Mouse (Mus musculus) MEL-GATA-1-ER (cell line): ENCODE results near the gene Sp4.
A peak's percentile ranks its signal among the peaks of the same experiment; 100 is the strongest.

ENCODE experiments used
- DNase-seq: peaks from one replicate; pipeline ENCODE4 v3.0.0-alpha.2; 2012; ENCODE audit warnings: low read depth; ENCODE audit errors: extremely low read depth

The Sp4 gene

DNA sequence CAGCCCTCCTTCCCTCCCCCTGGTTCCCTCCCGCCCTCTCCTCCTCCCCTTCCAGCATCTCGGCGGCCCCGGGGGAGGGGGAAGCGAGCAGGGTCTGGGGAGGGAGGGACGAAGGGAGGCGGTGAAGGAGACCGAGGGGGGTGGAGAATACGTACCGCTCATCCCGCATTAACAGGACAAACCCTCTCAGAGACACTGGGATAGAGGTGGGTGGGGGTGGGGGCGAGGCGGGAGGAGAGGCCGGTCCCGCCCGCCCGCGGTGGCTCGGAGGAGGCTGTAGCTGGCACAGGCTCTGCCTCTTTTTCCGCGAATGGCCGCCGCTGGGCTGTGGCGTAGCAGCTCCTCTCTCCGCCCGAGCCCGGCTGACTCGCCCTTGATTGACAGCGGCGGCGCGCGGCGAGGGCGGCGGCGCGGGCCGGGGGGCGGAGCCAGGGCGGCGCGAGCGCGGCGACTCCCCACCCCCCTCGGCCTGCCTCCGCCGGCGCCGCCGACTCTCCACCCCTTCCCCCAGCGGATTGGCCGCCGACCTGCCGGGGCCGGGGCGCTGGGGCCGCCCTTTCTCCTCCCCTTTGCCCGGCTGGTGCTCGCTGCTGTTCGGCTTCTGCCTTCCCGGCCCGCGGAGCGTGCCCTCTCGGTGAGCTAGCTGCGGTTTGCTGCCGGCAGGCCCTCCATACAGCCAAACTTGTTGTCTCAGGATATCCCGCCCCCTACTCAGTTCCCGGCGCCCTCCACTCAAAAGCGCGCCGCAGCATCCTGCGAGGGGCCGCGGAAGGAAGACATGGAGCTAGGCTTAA lies at the start of gene Sp4:
Sp4 (minus strand) TSS at position 369 of the 794 bp plus-strand sequence.
- DNase-seq = peak; percentile 98

GRCm38 (mm10) chr12:118339107-118339506 lies 37.9 kb upstream of the Sp4 start:
- no peak for DNase-seq

GRCm38 (mm10) chr12:118338243-118338642 lies 37.0 kb upstream of the Sp4 start:
- peak; percentile 49 for DNase-seq

GRCm38 (mm10) chr12:118337291-118337690 lies 36.1 kb upstream of the Sp4 start:
- DNase-seq = no peak

DNA sequence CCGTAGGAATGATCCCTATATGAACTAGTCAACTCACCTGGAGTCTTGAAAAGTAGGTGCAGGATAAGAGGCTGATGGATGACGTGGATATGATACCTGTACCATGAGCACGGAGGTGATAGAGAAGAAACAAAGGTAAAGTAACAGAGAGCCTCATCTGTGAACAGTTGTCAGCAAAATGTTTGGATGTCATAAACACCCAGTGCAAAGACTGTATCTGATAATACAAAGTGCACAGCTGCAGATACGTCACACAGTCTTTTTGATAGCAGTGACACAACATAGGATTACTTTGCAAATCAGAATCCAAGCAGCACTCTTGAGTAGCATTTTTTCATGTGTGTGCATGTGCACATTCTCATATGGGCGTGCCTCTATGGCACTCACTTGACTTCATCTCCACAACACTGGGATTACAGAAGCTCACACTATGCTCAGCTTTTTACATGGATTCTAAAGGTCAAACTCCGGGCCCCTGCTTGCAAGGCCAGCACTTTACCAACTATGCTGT lies 27.6 kb upstream of the Sp4 start:
- DNase-seq = no peak

GRCm38 (mm10) chr12:118327566-118327965 lies 26.3 kb upstream of the Sp4 start:
- DNase-seq = no peak

DNA sequence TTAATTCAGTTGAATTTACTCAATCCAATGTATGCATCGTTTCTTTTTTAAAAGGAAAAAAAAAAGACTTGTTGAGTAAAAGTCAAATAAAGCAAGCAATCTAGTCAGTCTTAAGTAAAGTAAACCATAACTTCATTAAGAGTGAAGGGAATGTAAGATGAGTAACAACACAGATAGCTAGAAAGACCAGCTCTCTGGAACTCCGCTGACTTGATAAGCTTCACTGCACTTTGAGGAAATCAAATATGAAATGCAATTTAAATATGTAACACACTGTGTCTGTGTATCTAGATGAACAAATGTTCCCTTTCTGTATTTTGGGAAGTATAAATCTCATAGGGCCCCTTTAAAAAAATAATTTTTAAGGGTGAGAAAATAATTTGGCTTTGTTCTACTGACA lies 24.9 kb upstream of the Sp4 start:
- DNase-seq = no peak

GRCm38 (mm10) chr12:118320076-118320475 lies 18.8 kb upstream of the Sp4 start:
- no peak for DNase-seq

GRCm38 (mm10) chr12:118314477-118314845 lies 13.2 kb upstream of the Sp4 start:
- DNase-seq = no peak

DNA sequence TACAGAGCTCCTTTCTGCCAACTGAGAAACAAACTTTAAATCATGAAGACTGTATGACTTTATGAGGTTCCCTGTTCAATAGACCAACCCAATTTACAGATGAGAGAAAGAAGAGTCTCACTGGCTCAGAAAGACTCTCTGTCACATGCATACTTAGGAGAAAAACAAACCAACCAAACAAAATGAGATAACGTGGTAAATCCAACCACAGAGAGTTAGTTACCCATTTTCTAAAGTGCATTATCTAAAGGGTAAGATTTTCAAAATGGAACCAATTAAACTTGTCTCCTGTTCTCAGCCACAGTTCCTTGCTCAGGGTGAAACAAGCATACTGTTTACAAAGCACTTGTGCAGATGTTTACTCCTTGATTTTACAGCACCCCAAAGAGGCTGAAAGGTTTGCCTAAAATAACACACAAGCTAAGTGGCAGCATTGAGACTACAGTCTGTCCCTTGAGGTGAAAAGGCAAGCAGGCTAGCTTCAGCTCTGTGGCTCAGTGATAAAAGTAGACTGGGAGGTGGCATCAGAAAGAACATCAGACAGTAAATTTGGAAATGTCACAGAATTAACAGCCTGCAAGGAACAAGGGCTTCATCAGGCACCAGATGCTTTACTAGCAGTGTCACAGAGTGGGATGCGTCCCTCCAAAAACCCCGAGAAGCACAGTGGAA lies 12.7 kb upstream of the Sp4 start:
- DNase-seq = no peak

DNA sequence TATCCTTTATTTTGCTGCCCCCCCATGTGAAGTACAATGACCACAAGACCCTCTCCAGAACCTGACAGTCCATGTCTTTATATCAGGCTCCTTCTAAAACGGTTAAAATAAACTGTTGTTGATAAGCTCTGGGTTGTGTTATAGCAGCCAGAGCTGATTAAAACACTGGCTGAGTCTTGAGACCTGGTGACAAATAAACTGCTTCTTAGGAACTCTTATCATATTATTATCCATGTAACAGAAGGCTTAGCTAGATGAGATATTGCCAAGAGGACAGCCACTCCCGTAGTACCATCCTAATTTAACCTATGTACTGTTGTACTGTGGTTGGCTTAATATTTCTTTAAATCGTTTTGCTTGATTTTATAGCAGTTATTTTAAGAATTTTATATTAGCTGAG lies 2.3 kb upstream of the Sp4 start:
- peak; percentile 82 for DNase-seq

GRCm38 (mm10) chr12:118303066-118303465 lies 1.8 kb upstream of the Sp4 start:
- DNase-seq = peak; percentile 70

DNA sequence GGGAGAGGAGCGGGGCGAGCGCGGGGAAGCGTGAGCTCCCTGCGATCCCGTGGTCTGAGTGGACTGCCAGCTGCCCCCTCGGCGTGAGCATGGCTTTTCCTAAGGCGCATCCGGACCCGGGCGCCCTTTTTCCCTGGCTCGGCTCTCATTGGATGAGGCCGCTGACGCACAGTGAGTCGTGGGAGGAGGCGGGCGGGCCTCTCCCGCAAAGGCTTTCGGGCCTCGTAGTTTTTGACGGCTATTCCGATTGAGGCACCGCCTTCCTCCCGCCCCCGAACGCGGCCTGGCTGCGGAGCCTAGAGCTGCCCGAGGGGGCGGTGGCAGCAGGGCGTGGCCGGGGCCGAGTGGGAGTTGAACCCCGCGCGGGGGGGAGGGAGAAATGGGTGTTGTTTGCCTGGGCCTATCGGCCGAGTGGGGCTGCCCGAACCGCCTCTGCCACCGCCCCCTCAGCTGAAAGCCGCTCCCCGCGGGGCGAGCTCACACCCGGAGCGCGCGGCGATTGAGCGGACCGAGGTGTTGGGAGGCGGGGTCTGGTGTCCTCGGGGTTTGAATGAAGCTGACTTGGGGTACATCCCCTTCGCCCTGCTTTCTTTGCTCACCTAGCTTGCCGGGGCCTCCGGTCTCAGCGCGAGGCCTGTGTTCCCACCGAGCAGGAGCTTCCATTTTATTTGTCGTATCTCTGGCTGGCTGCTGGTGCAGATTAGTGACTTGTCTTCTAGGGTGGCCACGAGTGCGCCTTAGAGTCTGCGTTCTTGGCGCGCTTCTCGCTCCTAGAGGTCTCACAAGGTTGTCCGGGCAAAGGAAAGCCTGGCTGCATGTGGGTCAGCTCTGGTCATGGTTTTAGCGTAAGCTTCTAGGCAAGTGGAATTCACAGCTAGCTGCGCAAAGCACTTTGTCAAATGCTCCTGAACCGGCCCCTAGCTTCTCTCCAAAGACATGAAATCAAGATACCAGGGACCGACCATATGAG lies 911 bp upstream of the Sp4 start:
- DNase-seq = peak; percentile 98

GRCm38 (mm10) chr12:118300754-118301071 lies 527 bp downstream of the Sp4 start:
- DNase-seq = no peak

DNA sequence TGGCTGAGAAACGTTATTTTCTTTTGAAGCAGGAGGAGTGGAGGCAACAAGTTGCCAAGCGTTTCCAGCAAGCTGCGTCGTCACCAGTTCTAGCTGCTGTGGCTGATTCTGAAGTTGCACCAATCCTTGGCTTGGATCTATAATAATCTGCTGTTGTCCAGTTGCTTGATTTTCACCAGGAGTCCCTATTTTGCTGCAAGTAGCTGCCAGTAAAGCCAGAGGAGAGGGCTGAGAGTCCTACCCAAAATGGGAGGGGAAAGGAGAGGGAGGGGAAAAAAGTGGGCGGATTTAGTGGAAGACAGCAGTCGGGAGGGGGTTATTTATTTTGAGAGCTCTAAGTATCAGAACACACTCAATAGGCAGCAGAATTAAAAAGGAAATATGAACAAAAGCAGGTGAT lies 1.3 kb downstream of the Sp4 start:
- peak; percentile 85 for DNase-seq

DNA sequence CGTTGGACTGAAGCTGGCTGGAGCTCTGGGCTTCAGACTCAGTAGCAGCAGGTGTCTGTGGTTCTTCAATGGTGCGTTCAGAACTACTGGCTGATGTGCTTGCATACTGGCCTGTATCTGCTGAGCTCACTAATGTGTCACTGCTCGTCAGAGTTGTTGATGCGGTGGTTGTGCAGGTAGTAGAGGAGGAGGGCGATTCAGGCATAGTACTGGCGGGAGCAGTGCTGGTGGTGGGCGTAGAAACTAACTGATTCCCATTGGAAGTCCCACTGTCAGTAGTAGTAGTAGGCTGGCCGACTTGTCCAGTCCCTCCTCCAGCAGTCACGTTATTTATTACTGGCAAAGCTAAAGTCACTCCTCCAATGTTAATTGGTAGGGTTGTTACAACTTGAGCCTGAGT lies 2.1 kb downstream of the Sp4 start:
- no peak for DNase-seq

DNA sequence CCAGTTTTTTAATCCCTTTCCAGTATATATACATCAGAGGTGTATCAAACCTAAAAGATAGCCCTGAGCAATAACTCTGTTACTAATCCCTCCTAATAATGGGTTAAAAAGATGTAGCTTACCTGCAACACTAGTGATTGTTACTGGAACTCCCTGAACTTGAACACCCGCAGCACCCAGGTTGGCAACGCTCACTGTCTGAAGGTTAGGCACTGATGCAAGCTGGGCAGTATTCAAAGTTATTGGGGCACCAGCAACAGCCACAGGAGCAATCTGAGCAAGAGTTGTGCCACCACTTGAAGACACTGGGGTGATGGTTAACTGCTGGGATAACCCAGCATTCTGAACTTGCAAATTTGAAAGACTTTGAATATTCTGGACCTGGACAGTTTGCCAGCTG lies 2.7 kb downstream of the Sp4 start:
- no peak for DNase-seq

DNA sequence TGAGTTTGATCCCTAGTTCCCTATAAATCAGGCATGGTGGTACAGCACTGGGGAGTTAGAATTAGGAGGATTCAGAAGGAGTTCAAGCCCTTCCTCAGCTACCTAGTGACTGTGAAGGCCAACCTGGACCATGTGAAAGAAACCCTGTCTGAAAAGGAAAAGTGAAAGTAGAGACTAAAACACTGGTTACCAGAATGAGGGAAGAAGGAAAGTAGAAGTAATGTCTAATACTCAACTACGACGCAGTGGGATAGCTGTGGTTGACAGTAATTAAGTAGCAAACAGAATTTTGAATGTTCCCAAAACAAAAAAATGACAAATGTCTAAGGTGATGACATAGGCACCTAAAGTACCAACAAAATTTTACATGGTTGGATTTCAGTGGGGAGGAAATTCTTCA lies 5.0 kb downstream of the Sp4 start:
- DNase-seq = peak; percentile 60

- DNase-seq = peak; percentile 67
These were observed 5.4 kb downstream of the Sp4 start for GRCm38 (mm10) chr12:118295793-118296192.

DNA sequence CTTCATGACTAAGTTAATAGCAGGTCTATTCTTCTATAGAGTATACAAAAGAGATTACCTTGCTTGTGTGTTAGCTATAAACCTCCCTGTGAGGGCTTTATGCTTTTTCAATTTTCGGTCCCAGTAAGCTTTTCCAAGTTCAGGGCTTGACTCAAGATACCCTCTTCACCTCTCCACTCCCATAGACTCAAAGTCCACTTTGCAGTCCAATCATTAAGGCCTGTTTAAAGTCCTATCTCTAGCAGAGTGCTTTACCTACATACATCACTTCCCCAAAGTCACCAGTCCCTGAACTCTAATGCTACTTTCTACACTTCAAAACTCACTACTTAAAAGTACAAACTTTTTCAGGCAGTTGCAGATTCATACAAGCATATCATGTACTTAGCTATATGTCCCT lies 12.3 kb downstream of the Sp4 start:
- DNase-seq = no peak

- no peak for DNase-seq
These were observed 16.1 kb downstream of the Sp4 start for GRCm38 (mm10) chr12:118285099-118285498.

GRCm38 (mm10) chr12:118281961-118282360 lies 19.3 kb downstream of the Sp4 start:
- no peak for DNase-seq
